Mouse (Mus musculus) 3134 (cell line): ENCODE measurements around the gene Cdc37.

Experiments used
- DNase-seq: peaks from one replicate; pipeline ENCODE4 v3.0.0-alpha.2; 2011; ENCODE audit warnings: low spot score; ENCODE audit not compliant: insufficient read length; ENCODE audit errors: extremely low read depth

The Cdc37 gene

GRCm38 (mm10) chr9:21105760-21106564, 43.8 kb downstream of the Cdc37 start:
- DNase-seq = no peak

- no peak for DNase-seq
Measured at GRCm38 (mm10) chr9:21104814-21105213, 45.0 kb downstream of the Cdc37 start.

GRCm38 (mm10) chr9:21102076-21102475, 47.7 kb downstream of the Cdc37 start:
- DNase-seq = no peak

GRCm38 (mm10) chr9:21100447-21101161, 49.2 kb downstream of the Cdc37 start:
- no peak for DNase-seq

GRCm38 (mm10) chr9:21097793-21098192, 52.0 kb downstream of the Cdc37 start:
- DNase-seq = peak; percentile 30

GRCm38 (mm10) chr9:21095958-21096357, 53.8 kb downstream of the Cdc37 start:
- no peak for DNase-seq

GRCm38 (mm10) chr9:21093423-21093822, 56.4 kb downstream of the Cdc37 start:
- no peak for DNase-seq

GRCm38 (mm10) chr9:21091707-21092320, 58.0 kb downstream of the Cdc37 start, which contains the start of the genes Gm38431 and Raver1:
Gene Gm38431 (minus strand): TSS chr9:21091997.
Gene Raver1 (minus strand): TSS chr9:21092008.
- peak; percentile 96 for DNase-seq

GRCm38 (mm10) chr9:21090972-21091706, 58.6 kb downstream of the Cdc37 start:
- DNase-seq = no peak

- no peak for DNase-seq
Measured at GRCm38 (mm10) chr9:21090537-21090936, 59.2 kb downstream of the Cdc37 start.

GRCm38 (mm10) chr9:21083324-21083723, 66.5 kb downstream of the Cdc37 start:
- no peak for DNase-seq
